Mouse (Mus musculus) liver, embryonic 15.5 days (tissue): ENCODE measurements around the gene Phf10. TPM values are rescaled to one million over a fixed set of nuclear protein-coding genes. Genes with fewer than 3 reads are reported as not detected.
"Not testable (repeated sequence)": the region's sequence is repeated elsewhere in the genome, so short reads cannot be mapped to it uniquely, and the experiment has no call there.

ENCODE experiments used
- ATAC-seq: fragments of 200-750 bp; cut with Nextera tagmentation; 2 replicates; pipeline ENCODE4 v1.8.0; 2017; ENCODE audit warnings: moderate number of reproducible peaks, mild to moderate bottlenecking, moderate library complexity; ENCODE audit not compliant: insufficient read depth
- H3K27ac ChIP-seq: fragments of 300-500 bp; sonication (generic); replicated peaks from 2 replicates; pipeline ENCODE4 v1.5.1; 2015; ENCODE audit warnings: mild to moderate bottlenecking, inconsistent platforms
- H3K27me3 ChIP-seq: fragments of 300-500 bp; sonication (generic); 2 replicates; pipeline ENCODE4 v1.6.1; 2015; ENCODE audit warnings: mild to moderate bottlenecking, inconsistent platforms
- H3K36me3 ChIP-seq: fragments of 300-500 bp; sonication (generic); replicated peaks from 2 replicates; pipeline ENCODE4 v1.6.1; 2015; ENCODE audit warnings: moderate library complexity, mild to moderate bottlenecking, inconsistent platforms
- H3K4me1 ChIP-seq: fragments of 300-500 bp; sonication (generic); replicated peaks from 2 replicates; pipeline ENCODE4 v1.6.1; 2015; ENCODE audit warnings: inconsistent platforms
- H3K4me2 ChIP-seq: fragments of 300-500 bp; sonication (generic); 2 replicates; pipeline ENCODE4 v1.6.1; 2015; ENCODE audit warnings: moderate library complexity, mild to moderate bottlenecking, inconsistent platforms
- H3K4me3 ChIP-seq: fragments of 300-500 bp; sonication (generic); replicated peaks from 2 replicates; pipeline ENCODE4 v1.5.1; 2015; ENCODE audit warnings: mild to moderate bottlenecking, inconsistent platforms
- H3K9ac ChIP-seq: fragments of 300-500 bp; sonication (generic); 2 replicates; pipeline ENCODE4 v1.6.1; 2015; ENCODE audit warnings: moderate library complexity, mild to moderate bottlenecking, inconsistent platforms
- H3K9me3 ChIP-seq: fragments of 300-500 bp; sonication (generic); replicated peaks from 2 replicates; pipeline ENCODE4 v1.6.1; 2016; ENCODE audit warnings: inconsistent platforms
- WGBS: fragments of 180-500 bp; shearing (Covaris S2); methylation state at CpG from one replicate; pipeline ENCODE4 v1.1.7; 2015; ENCODE audit warnings: mixed read lengths; ENCODE audit not compliant: insufficient replicate concordance; 5-methylcytosine and 5-hydroxymethylcytosine counted together
- polyA plus RNA-seq: library from polyadenylated mRNA; unstranded; fragments of >200 nt; fragmentation: Nextera tagmentation; extraction: Ambion mirVana; gene quantifications from 2 replicates; pipeline ENCODE4 v1.2.1, GENCODE M21; 2015

Gene Phf10
- polyA plus RNA-seq = 93.2 and 105 TPM in 2 replicates

DNA sequence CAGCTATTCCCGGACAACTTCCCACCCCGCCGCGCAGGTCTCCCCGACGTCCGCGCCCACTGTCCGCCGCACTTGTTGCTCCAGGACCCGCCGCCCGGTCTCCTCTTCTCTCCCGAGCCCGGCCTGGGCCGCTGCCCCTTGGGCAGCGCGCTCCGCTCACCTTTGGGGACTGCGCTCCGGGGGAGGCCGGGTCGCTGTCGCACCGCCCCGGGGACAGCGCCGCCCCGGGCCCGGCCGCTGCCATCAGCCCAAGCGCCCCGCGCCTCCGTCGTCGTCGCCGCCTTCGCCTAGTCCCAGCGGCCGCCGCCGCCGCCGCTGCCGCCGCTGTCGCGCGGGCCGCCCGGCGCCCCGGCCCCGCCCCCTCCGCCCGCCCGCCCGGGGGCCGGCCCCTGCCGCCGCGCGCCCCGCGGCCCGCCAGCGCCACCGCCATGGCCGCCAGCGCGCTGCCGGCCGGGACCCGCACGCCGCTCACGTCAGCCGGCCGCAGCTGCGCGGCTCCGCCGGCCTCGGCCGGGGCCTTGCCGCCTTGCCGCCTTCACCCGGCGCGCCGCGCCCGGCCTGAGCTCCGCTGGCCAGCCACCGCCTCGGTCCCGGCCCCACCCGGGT, at the start of gene Phf10:
Gene Phf10, minus strand, starts transcription at position 323 of the 606 bp plus-strand sequence.
- Histone ChIP-seq H3K4me2 (peak within 1 kb of the TSS; percentile 80), H3K9ac (peak within 1 kb of the TSS; percentile 92), H3K4me3 (peak within 1 kb of the TSS; percentile 80), H3K4me1 (peaks cover 24% of the 10 kb centered on the region), H3K36me3 (peaks cover 20% of the 10 kb centered on the region), H3K27ac (peak within 1 kb of the TSS; percentile 89)
- under 1% methylated on average over 51 of the region's 100 CpGs for WGBS
- ATAC-seq = peak; percentile 75
- H3K9me3 ChIP-seq, H3K27me3 ChIP-seq: not testable (repeated sequence)

DNA sequence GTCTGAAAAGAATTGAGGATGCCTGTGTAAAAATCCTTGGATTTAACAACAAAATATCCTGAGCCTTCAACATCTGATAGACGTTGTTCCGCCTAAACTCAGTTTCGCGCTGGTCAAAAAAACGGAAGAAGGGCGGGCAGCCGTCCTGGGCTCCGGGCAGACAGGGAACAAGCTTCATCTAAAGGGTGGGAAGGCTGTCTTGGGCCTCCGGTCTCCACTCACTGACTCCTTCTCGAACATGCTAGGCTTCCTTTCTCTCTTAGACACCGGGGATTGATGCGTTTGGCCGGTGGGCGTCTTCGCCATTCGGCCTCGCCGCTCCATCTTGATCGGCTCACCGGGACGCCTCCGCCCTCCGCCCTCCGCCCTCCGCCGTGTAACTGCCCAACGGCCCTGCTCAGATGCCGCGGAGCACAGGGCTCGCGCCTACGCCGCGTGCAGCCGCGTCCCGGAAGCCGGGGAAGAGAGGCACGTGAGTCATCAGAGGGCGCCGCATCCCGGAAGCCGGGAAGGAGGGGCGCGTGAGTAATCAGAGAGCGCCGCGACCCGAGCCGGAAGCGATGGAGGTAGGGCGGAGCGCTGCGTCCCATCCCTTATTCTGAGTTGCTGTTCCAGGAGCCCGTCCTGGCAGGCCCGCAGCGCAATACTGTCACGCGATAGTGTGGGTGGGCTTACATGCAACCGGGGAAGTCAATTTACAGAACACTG, 48.8 kb upstream of the Phf10 start, which contains the start of gene Gm3435:
Gene Gm3435, plus strand, starts transcription at position 471 of the 708 bp plus-strand sequence.
- not testable (repeated sequence) for H3K9ac ChIP-seq, H3K4me2 ChIP-seq, H3K4me1 ChIP-seq, H3K4me3 ChIP-seq, H3K36me3 ChIP-seq, H3K9me3 ChIP-seq, H3K27ac ChIP-seq, H3K27me3 ChIP-seq
- peak; percentile 96 for ATAC-seq
- no CpG with 5 or more reads among the region's 60 CpGs for WGBS

DNA sequence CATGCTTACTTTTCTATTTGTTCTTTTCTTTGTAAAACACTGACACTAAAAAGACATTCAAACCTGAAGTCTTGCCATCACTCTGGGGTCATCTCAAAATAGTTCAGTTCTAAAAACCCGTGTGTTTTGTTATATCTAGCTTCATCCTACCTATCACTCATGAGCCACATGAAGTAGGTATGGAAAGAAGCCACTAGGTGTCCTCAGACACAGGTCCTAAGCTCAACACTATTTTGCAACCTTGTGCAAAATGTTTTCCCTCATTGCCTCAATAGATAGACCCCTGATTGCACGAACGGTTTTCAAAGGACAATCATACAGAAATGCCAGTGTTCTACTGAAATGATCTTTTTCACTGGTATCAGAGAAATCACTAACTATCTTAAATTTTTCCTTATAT, 48.0 kb upstream of the Phf10 start:
- not testable (repeated sequence) for H3K9ac ChIP-seq, H3K4me3 ChIP-seq, H3K27me3 ChIP-seq, H3K9me3 ChIP-seq, H3K4me2 ChIP-seq, H3K4me1 ChIP-seq, H3K36me3 ChIP-seq, H3K27ac ChIP-seq
- WGBS = no CpG with 5 or more reads among the region's 3 CpGs
- ATAC-seq = 0 out of 2 replicates have a peak, but pooled peaks have one; percentile 11

DNA sequence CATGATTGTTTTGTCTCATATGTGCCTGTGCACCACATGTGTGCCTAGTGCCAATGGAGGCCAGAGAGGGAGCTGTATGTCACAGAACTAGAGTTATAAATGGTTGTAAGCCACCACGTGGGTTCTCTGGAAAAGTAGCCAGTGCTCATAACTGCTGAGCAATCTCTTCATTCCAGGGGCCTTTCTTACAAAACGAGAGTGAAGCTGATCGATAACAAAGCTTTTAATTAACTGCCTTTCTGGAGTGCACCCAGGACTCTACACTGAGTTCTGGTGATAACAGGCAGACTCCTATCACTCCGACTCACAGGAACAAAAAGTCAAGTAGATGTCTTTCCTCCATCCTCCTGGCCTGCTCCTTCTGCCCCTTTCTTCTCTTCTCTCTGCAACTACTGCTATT, 39.0 kb upstream of the Phf10 start:
- ATAC-seq = peak; percentile 76
- H3K9ac ChIP-seq, H3K27ac ChIP-seq, H3K27me3 ChIP-seq, H3K4me2 ChIP-seq, H3K9me3 ChIP-seq, H3K36me3 ChIP-seq, H3K4me3 ChIP-seq, H3K4me1 ChIP-seq: not testable (repeated sequence)
- no CpG with 5 or more reads among the region's 4 CpGs for WGBS

DNA sequence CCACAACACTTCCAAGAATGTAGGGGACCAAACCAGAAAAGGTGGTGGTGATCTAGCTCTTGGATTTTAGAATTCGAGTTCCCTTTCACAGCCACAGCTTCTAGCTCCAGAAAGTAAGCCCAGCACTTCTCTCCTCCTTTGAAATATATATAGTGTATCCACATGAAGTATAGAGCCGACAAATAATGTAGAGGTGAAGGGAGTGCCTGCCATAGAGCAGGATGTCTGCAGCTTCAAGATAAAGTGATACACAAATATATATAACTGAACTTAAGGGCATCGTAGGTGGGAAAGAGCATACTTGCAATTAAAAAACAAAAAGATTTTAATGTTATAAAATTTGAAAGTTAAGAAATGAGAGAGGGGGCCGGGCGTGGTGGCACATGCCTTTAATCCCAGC, 33.1 kb upstream of the Phf10 start:
- not testable (repeated sequence) for H3K36me3 ChIP-seq, ATAC-seq, H3K4me1 ChIP-seq, H3K27me3 ChIP-seq, H3K9me3 ChIP-seq, H3K4me2 ChIP-seq, H3K4me3 ChIP-seq, H3K27ac ChIP-seq, H3K9ac ChIP-seq
- no CpG with 5 or more reads among the region's 5 CpGs for WGBS

DNA sequence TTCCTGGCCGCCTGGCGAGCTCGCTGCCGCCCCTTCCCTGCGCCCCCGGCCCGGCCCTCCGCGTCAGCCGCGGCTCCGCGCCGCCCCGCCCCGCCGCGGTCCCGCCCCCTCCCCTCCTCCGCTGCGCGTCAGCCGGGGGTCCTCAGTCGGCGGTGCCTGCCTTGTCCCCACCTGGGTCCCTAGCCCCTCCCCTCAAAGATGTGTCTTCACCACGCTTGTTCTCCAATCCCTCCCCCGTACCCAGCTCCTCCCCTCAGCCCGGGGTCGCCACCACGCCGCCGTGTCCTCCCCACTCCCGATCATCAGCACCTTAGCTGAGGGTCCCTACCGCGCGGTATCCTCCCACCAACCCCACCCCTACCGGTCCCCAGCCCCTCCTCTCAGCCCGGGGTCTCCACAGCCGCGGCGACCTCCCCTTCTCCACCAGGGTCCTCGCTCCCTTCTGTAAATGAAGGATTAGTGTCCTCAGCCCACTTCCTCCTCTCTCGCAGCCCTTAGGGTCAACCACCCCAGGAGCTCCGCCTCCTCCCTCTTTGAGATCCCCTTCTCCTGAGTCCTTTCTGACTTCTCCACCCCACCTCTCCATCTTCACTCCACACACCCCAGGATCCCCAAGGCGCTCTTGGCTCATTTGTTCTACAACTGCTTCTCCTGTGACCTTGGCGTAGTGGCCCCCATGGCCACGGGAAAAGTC, 32.2 kb upstream of the Phf10 start:
- H3K9me3 ChIP-seq, H3K36me3 ChIP-seq, H3K9ac ChIP-seq, H3K4me3 ChIP-seq, H3K4me2 ChIP-seq, H3K27me3 ChIP-seq, H3K4me1 ChIP-seq, H3K27ac ChIP-seq: not testable (repeated sequence)
- peak; percentile 58 for ATAC-seq
- no CpG with 5 or more reads among the region's 47 CpGs for WGBS

DNA sequence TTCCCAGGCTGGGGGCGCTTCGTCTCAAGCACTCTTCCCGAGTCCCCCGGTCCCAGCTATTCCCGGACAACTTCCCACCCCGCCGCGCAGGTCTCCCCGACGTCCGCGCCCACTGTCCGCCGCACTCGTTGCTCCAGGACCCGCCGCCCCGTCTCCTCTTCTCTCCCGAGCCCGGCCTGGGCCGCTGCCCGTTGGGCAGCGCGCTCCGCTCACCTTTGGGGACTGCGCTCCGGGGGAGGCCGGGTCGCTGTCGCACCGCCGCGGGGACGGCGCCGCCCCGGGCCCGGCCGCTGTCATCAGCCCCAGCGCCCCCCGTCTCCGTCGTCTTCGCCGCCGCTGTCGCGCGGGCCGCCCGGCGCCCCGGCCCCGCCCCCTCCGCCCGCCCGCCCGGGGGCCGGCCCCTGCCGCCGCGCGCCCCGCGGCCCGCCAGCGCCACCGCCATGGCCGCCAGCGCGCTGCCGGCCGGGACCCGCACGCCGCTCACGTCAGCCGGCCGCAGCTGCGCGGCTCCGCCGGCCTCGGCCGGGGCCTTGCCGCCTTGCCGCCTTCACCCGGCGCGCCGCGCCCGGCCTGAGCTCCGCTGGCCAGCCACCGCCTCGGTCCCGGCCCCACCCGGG, 31.6 kb upstream of the Phf10 start:
- not testable (repeated sequence) for H3K4me3 ChIP-seq, H3K36me3 ChIP-seq, H3K4me1 ChIP-seq, H3K4me2 ChIP-seq, H3K27ac ChIP-seq, H3K27me3 ChIP-seq, H3K9me3 ChIP-seq, H3K9ac ChIP-seq
- ATAC-seq = peak; percentile 74
- no CpG with 5 or more reads among the region's 98 CpGs for WGBS

DNA sequence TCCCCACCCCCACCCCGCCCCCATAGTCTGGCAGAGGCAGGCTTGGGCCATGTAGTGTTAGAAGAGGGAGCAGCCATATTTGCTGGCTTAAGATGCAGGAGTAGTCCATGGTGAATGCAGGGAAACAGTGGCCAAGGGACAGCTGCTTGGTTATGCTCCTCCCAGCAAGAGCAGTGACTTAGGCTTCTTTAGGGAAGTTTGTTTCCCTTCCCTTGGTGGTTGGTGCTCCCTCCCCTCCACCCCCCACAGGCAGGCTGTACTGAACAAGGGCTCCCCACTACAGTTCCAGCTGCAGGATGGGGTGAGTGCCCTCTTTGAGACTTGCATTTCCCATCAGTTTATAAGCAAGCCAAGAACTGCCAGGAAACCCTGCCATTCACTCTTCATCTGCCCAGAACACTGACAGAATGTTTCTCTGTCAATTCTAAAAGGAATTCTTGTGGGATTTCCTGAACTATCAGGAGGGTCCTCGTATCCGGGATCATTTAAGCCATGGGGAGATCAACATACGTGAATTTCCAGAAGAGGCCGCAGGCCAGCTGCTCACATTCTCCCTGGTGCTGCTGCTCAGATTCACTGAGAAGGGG, 29.1 kb upstream of the Phf10 start:
- ATAC-seq, H3K27me3 ChIP-seq, H3K9ac ChIP-seq, H3K4me1 ChIP-seq, H3K4me2 ChIP-seq, H3K36me3 ChIP-seq, H3K9me3 ChIP-seq, H3K27ac ChIP-seq, H3K4me3 ChIP-seq: not testable (repeated sequence)
- 87% methylated on average over 4 of the region's 5 CpGs for WGBS

DNA sequence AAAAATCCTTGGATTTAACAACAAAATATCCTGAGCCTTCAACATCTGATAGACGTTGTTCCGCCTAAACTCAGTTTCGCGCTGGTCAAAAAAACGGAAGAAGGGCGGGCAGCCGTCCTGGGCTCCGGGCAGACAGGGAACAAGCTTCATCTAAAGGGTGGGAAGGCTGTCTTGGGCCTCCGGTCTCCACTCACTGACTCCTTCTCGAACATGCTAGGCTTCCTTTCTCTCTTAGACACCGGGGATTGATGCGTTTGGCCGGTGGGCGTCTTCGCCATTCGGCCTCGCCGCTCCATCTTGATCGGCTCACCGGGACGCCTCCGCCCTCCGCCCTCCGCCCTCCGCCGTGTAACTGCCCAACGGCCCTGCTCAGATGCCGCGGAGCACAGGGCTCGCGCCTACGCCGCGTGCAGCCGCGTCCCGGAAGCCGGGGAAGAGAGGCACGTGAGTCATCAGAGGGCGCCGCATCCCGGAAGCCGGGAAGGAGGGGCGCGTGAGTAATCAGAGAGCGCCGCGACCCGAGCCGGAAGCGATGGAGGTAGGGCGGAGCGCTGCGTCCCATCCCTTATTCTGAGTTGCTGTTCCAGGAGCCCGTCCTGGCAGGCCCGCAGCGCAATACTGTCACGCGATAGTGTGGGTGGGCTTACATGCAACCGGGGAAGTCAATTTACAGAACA, 17.4 kb upstream of the Phf10 start, which contains the start of the genes 9030025P20Rik and Gm3417:
Gene 9030025P20Rik, plus strand, starts transcription at position 107 of the 677 bp plus-strand sequence.
Gene Gm3417, minus strand, starts transcription at position 429 of the 677 bp plus-strand sequence.
- H3K27ac ChIP-seq, H3K4me1 ChIP-seq, H3K27me3 ChIP-seq, H3K9ac ChIP-seq, H3K9me3 ChIP-seq, H3K36me3 ChIP-seq: not testable (repeated sequence)
- ATAC-seq = peak; percentile 95
- peak within 1 kb of the TSS; percentile 35 for H3K4me3 ChIP-seq
- WGBS = no CpG with 5 or more reads among the region's 60 CpGs
- H3K4me2 ChIP-seq = peak within 1 kb of the TSS; percentile 46; the same call in 1 of the 2 replicates

DNA sequence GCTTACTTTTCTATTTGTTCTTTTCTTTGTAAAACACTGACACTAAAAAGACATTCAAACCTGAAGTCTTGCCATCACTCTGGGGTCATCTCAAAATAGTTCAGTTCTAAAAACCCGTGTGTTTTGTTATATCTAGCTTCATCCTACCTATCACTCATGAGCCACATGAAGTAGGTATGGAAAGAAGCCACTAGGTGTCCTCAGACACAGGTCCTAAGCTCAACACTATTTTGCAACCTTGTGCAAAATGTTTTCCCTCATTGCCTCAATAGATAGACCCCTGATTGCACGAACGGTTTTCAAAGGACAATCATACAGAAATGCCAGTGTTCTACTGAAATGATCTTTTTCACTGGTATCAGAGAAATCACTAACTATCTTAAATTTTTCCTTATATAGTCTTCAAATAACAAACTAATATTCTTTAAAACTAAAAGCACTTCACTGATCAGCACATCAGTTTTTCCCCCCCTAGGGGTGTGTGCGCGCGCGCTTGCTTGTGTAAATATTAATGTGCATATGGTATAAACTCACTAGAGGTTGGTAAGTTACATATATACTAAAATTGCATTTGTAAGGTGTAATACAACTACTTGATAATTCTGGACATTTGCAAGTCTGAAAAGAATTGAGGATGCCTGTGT, 16.8 kb upstream of the Phf10 start:
- not testable (repeated sequence) for H3K27me3 ChIP-seq, H3K27ac ChIP-seq, H3K36me3 ChIP-seq, ATAC-seq, H3K9me3 ChIP-seq, H3K4me1 ChIP-seq, H3K9ac ChIP-seq
- Histone ChIP-seq H3K4me2 (peak overlapping the region; percentile 46; the same call in 1 of the 2 replicates), H3K4me3 (peak overlapping the region; percentile 35)
- WGBS = 0% methylated on average over 4 of the region's 7 CpGs
